Mouse (Mus musculus) right cerebral cortex, postnatal 4 days (tissue): ENCODE measurements around the gene Rab21.
A peak's percentile ranks its signal among the peaks of the same experiment; 100 is the strongest.

Experiments
- DNase-seq: peaks from one replicate; pipeline ENCODE4 v3.0.0-alpha.2; 2022

The Rab21 gene

DNA sequence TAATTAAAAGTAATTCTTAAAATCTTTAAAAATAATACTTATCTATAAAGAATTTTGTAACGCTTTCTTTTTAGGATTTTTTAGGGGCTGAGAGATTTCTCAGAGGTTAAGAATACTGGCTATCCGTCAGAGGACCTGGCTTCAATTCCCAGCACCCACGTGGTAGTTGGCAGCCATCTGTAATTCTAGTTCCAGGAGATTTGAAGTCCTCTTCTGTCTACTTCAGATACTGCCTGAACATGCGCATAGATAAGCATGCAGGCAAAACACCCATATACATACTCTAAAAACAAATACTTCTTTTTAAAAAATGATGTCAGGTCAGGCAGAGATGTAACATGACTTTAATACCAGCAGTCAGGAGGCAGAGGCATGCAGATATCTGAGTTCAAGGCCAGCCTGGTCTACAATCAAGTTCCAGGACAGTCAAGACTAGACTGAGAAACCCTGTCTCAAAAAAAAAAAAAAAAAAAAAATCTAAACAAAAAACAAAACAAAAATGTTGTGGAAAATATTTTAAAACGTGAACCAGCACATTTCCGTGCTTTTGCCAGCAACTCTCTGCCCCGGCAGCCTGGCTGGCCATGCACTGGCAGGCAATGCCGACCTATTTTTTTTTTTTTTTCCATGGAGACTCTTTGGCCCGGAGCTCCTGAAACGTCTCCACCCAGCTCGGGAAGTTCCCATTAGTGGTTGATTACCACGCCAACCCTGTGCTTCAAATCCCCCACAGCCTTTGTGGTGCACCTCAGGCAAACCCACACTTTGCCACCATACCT, 44.6 kb downstream of the Rab21 start:
- DNase-seq, result no peak

DNA sequence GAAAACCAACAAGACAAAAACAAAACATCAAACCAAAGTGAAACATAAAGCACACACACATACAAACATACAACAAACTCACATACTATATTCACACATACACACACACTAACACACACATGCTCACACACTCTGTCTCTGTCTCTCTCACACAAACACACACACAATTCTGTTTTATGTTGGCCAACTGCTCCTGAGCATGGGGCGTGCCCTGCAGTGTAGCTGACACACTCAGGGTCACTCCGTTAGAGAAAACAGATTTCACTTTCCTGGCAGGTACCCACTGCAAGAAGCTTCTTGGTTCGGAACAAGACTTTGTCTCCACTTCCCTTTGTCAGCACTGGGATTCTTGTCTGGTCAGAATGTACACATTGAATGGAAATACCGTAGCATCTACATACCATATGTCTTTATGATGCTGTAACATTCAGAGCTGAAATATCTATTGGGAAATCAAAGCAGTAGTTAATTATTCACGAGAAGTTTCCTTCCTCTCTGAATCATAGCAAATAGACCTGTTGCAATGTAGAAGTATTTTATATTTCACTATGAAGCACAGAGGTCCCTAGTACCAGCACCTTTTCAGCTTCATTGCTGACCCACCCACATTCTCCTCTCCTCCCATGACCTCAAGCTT, 52.4 kb downstream of the Rab21 start:
- no peak for DNase-seq

GRCm38 (mm10) chr10:115262261-115262660, 53.1 kb downstream of the Rab21 start:
- DNase-seq, result no peak

- no peak for DNase-seq
Measured at GRCm38 (mm10) chr10:115261428-115261827, 54.0 kb downstream of the Rab21 start.

DNA sequence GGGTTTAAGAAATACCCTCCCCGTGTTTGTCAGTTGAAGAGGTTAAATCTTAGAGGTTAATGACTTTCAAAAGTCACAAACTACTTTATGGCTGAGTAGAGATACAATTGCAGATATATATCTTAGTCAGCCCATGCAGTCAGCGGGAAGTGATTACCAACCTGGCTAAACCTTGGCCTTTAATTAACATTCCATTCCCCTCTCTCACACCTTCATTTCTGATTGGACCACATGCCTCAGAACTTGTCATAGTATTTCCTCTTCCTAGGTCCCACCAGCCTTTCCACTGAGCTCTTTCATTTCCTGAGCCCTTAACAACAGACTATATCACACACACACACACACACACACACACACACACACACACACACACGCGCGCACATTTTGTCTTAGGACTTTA, 59.2 kb downstream of the Rab21 start:
- no peak for DNase-seq

GRCm38 (mm10) chr10:115253521-115253920, 61.9 kb downstream of the Rab21 start:
- DNase-seq, result no peak

DNA sequence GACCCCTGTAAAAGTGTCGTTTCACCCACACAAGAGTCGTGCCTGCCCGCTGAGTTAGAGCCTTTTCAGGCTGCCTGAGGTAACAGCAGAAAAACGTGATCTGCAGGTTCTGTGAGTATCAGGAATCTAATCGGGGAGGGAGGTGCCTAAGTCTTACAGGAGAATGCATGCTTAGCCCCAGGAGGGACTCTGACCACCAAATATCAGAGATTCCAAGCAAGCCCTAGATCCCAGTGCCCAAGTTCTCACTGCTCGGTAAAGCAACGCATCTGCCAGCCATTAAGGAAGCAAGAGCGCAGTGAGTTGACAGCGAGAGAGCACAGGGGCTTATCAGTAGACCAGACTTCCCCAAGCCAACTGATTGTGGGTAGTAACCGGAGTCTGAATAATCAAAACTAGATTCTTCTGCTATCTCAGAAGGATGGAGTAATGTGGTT, 63.1 kb downstream of the Rab21 start:
- no peak for DNase-seq

DNA sequence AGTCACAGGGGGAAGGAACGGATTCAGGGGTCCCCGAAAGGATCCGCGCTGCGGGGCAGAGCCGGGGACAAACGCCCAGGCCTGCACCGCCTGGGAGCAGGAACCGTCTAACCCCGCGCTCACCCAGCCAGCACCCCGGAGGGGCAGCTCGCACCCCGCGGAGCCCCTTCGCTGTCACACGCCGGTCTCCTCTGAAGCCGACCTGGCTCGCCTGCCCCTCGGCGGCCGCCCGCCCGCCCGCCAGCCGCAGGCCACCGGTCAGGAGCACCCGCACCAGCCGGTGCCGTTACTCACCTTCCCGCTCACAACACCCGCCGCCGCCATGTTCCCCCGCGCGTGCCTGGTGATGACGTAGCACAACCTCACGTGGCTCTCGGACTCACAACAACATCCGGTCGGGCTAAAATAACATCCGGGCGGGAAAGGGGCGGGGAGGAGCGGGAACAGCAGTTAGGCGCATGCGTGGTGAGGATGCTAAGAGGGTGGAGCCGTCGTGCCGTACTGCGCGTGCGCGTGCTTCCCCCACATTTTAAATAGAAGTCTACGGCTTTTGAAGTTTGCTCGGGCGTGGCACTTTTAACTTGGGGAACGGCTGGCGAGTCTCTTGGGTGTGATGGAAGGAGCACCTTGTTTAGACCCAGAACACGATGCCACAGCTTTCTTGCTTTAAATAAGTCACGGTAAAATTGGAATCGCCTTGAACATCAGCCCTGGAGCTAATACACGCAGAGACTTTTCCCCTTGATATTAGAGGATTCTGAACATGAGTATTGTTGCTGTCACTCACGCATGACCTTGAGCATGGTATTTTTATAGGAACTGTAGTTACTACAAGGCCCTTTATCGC, 64.1 kb downstream of the Rab21 start, which contains the start of gene Tbc1d15:
Gene Tbc1d15 (minus strand): TSS at position 380 of the 847 bp plus-strand sequence.
- peak; percentile 99 for DNase-seq

DNA sequence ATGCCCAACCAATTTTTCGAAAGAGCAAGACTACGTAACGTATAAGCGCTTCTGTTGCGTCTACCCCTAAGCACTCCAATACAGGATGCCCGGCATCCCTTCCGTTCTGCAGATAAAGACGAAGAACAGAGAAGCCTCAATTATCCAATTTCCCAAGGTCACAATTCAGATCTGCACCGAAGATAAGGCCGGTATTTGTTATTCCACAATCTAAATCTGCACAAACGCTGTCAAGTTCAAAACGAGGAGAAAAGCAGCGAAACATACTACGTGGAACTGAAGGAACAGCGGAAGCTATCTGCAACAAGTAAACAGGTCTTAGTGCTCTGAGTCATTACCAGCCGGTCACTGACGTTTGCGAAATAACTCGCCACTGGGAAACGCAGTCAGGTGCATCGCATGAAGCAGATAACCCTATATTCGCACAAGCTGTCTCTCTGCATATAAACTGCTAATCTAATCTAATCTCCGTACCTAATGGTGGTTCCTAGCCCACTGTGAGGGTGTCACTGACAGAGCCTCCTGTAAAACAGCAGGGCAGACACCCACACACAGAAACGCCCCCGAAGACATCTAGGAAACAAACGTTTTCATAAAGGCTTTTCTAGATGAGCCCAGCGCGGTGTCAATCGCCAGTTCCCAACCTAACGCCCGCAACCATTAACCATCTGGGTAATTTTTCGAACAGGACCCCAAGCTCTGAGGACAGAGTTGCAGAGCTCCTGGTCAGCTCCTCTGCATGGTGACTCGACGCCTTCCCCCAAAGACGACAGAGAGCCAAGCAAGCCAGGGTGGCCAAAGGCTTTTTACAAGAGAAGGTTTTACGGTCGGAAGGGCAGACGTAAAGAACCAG, 64.9 kb downstream of the Rab21 start:
- no peak for DNase-seq

- DNase-seq, result no peak
Measured at GRCm38 (mm10) chr10:115248041-115248440, 67.4 kb downstream of the Rab21 start.

DNA sequence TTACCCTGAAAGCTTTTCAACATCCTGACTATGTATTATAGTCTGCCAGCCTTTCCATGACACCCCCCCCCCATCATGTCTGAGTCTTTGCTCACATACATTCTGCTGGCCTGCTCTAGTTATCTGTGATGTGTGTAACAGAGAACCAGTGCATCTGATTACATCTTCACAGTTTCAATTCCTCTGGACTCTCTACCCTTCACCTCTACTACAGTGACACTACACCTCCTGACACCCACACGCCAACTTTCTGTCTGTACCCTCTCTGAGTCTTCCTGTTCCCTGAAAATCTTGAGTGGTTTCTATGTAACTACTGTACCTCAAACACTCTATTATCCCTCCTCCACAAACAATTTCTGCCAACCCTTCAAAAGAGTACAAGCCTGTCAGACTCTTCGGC, 69.9 kb downstream of the Rab21 start:
- no peak for DNase-seq

DNA sequence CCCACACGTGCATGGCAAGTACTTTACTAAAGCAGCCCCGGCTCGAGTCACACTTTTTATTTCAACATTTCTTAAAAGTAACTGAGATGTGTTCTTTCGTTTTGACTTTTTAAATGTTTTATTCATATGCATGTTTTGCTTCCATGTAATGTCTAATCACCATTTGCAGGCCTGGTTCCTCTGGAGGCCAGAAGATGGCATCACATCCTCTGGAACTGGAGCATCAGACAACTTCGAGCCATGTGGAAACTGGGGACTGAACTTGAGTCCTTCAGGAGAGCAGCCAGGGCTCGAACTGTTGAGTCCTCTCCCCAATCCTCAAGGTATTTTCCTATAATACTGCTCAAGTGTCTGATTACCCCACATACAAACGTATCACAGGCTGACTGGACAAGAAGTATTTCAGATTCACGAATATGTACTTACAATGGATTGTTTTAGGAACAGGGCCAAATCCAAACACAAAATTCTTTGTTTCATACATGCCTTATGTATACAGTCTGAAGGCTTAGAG, 74.3 kb downstream of the Rab21 start:
- no peak for DNase-seq

DNA sequence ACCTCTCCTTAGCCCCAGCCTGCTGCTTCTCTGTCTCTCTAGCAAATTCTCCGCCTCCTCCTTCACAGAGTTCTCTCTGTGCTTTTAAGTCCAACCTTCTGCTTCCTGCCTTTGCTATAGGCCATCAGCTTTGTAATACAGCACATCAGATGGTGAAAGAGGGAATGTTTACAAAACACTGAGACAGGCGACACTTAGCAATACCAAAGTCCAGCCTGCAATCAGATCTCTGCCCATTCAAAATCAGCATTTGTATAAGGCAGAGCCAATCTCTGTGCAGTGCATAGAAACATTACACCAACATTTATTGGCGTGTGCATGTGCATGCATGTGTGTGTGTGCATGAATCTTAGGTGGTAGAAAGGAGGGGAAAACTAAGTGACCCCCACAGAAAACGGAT, 77.5 kb downstream of the Rab21 start:
- DNase-seq, result no peak
